Mouse (Mus musculus) kidney, adult 8-10 months (tissue): ENCODE results near the gene Rec8.

Experiments used
- DNase-seq, 2 experiments: peaks; one replicate each; pipeline ENCODE4 v3.0.0; 2022

Rec8 gene

GRCm38 (mm10) chr14:55643060-55643907, 25.4 kb downstream of the Rec8 start, which contains the start of gene Tm9sf1:
Tm9sf1 (minus strand) TSS chr14:55643806.
- DNase-seq = peak; percentile 78 to 85

- DNase-seq = no peak
Observed at GRCm38 (mm10) chr14:55644261-55644888, 26.5 kb downstream of the Rec8 start.

GRCm38 (mm10) chr14:55649884-55650283, 32.0 kb downstream of the Rec8 start, which contains the start of gene Tssk4:
Tssk4 (plus strand) TSS chr14:55650184.
- no peak for DNase-seq

GRCm38 (mm10) chr14:55651528-55651927, 33.7 kb downstream of the Rec8 start:
- no peak for DNase-seq

GRCm38 (mm10) chr14:55656935-55657334, 39.1 kb downstream of the Rec8 start:
- no peak for DNase-seq

GRCm38 (mm10) chr14:55658011-55658410, 40.2 kb downstream of the Rec8 start:
- peak; percentile 73 to 76 for DNase-seq

GRCm38 (mm10) chr14:55659960-55660573, 42.2 kb downstream of the Rec8 start, which contains the start of gene Mdp1:
Mdp1 (minus strand) TSS chr14:55660508.
- peak; percentile 61 to 72 for DNase-seq

- no peak for DNase-seq
Observed at GRCm38 (mm10) chr14:55660636-55661035, 42.8 kb downstream of the Rec8 start.

- no peak for DNase-seq
Observed at GRCm38 (mm10) chr14:55671486-55671832, 53.6 kb downstream of the Rec8 start.

- DNase-seq = peak; percentile 94
Observed at GRCm38 (mm10) chr14:55671833-55672740, 54.2 kb downstream of the Rec8 start, which contains the start of the genes Gmpr2 and Nedd8. Gmpr2 (plus strand) TSS chr14:55671941. Nedd8 (minus strand) TSS chr14:55672124.

GRCm38 (mm10) chr14:55672741-55673060, 54.9 kb downstream of the Rec8 start:
- DNase-seq = no peak
